Mouse (Mus musculus) testis, postnatal 14 days (tissue): ENCODE results near the gene Daam1.

Experiments
- DNase-seq: peaks from one replicate; pipeline ENCODE4 v3.0.0; 2021; ENCODE audit warnings: low spot score

Daam1 gene

DNA sequence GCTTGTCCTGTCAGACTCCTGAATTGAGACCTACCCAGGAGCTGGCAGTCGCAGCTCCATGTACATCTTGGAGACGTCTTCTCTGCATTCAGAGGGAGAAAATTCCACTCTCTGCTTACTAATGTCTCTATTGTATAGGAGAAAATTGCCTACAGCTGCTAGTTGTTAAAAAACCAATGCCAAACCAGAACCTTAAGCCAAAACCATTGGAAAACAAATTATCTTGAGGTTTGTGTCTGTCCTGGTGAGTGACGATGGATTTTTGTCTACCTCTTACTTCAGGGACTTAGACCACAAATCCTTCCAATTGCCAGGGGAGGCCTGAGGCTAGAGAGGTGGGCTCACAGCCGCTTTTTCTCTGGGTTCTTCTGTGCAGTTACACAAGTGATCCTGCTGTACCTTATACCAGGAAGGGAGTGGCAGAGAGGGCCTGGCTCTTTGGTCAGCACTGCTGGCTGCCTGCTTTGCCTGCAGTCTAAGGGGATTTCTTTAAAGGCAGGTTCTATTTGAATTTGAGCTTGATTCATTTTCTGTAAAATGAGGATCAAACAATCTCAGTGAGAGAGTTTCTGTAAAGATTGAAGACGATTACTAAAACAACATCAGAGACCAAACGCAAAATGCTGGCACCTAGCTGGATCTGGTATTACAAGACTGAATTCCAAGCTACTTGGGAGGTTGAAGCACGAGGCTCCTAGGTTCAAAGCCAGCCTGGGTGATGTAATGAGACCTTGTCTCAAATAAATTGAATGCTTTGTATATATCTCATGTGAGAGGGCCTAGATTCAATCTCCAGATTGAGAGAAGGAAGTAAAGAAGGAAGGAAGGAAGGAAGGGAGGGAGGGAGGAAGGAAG, 68.0 kb downstream of the Daam1 start:
- no peak for DNase-seq

GRCm38 (mm10) chr12:71899566-71899965, 68.7 kb downstream of the Daam1 start:
- DNase-seq = no peak

- DNase-seq = no peak
Measured at GRCm38 (mm10) chr12:71901211-71901610, 70.3 kb downstream of the Daam1 start.

DNA sequence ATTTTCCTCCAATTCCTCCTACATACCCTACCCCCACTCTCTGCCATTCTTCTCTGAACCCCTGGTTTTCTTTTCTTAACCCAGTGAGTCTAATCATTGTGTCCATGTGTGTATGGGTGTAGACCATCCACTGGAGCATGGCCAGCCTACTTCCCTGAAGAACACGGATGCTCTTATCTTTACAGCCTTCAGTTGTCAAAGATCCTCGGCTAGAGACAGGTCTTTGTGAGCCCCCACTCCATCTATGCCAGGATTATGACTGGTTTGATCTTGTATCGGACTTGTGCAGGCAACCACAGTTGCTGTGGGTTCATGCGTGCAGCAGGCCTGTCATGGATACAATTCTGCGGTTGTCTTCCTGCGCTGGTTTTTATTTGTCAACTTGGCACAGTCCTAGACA, 71.0 kb downstream of the Daam1 start:
- no peak for DNase-seq

DNA sequence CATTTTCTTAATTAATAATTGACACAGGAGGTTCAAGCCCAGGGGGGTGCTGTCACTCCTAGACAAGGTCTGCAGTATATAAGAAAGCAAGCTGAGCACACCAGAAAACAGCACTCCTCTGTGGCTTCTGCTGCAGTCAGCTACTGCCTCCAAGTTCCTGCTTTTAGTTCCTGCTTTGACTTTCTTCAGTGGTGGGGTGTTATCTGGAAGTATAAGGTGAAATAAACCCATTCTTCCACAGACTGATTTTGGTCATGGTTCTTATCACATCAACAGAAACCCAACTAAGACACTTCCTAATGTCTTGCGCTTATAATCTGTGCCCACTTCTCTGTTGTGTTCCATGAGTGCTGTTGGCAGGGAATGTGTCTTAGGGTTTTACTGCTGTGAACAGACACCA, 71.4 kb downstream of the Daam1 start:
- no peak for DNase-seq

DNA sequence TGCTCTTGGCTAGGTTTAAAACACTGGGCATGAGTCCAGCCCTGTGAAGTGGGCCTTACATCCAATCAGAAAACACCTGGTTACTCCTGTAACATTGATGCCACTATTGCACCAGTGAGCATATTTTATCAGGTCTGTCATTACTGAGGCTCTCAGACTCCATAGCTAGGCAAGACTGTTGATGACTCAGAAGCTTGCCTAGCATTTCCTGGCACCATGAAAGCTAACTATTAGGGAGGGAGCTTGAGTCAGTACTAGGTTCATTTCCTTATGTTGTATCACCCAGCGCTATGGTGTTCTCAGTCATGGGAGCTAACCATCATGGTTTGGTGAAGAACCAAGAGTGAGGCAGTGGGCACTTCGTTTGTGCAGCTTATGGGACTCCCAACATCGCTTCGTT, 72.3 kb downstream of the Daam1 start:
- no peak for DNase-seq

- DNase-seq = no peak
Measured at GRCm38 (mm10) chr12:71904310-71904709, 73.4 kb downstream of the Daam1 start.

- DNase-seq = no peak
Measured at GRCm38 (mm10) chr12:71904926-71905325, 74.0 kb downstream of the Daam1 start.

GRCm38 (mm10) chr12:71905640-71906320, 74.9 kb downstream of the Daam1 start:
- no peak for DNase-seq

GRCm38 (mm10) chr12:71906582-71907267, 75.8 kb downstream of the Daam1 start:
- DNase-seq = no peak

DNA sequence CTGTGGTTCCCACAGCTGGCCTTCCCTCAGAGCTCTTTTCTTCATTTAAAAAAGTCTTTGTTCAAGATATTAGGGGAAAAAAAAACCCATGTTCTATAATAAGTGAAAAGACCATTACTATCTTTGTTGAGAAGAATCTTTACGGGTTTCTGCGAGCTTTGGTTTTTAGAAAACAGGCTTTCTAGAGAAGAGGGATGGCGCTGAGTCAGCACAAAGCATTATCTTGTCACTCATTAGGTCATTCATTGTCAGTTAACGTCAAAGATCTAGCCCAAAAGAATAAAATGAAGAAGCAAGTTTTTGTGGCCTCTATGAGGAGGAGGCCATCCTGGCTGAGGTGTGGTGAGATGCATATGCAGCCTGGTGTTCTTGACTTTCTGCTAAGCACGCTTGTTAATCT, 78.1 kb downstream of the Daam1 start:
- DNase-seq = no peak

DNA sequence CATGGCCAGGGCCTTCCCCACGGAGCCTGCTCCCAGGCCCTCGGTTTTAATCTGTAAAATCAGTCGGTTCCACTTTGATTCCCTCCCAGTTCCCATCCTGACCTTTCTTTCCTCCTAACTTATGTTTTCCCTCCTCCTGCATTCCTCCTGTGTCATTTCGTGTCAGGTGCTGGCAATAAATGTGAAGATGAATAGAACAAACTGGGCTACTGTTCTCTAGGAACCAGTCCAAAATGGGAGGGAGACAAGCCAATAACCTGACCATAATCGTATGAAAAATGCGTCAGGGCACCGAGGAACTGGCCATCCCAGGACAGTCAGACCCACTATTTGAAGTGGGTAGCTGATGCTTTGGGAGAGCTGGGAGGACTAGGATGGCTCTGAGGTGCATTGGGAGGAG, 79.4 kb downstream of the Daam1 start:
- no peak for DNase-seq

DNA sequence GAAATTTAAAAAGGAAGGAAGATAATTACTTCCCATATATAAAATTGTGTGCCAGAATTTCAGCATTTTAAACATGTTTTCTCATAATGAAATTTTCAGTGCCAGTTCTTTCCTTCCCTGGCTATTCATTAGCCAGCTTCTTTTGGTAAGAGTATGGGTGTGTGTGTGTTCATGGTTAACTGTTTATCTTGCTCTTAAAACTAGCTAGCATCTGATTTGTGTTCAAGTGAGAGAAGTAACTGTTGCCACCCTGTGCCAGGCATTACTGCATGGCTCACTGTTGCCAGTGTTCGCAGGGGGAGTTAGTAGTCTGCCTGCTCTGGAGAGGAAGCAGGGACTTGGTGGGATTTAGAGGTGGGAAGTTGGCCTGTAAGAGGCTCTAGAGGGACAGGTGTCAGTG, 81.4 kb downstream of the Daam1 start:
- DNase-seq = no peak

GRCm38 (mm10) chr12:71919156-71919555, 88.3 kb downstream of the Daam1 start:
- no peak for DNase-seq

- DNase-seq = no peak
Measured at GRCm38 (mm10) chr12:71919962-71920361, 89.1 kb downstream of the Daam1 start.

DNA sequence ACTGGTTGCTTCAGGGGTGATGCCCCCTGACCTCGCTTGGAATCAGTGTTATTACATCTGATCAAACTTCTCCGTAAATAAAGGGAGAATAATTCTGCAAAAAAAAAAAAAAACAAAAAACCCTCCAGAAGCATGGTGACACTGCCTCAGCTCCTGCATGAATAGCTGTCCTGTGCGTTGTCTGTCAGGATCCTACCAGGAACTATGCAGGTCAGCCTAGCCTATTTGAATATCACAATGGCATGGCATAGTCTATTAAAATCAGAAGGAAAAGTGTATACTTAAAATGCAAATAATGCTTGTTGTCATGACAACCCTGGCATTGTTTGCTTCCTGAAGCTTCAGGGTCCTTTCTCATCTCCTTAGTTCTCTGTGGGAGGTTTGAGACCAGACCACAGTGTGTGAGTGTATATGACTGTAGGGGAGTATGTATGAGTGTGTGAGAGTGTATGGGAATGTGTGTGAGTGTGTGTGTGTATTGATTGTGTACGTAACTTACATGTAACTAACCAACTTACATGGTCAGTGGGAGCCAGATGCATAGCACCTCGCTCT, 92.0 kb downstream of the Daam1 start:
- no peak for DNase-seq

GRCm38 (mm10) chr12:71924978-71925529, 94.2 kb downstream of the Daam1 start:
- no peak for DNase-seq

DNA sequence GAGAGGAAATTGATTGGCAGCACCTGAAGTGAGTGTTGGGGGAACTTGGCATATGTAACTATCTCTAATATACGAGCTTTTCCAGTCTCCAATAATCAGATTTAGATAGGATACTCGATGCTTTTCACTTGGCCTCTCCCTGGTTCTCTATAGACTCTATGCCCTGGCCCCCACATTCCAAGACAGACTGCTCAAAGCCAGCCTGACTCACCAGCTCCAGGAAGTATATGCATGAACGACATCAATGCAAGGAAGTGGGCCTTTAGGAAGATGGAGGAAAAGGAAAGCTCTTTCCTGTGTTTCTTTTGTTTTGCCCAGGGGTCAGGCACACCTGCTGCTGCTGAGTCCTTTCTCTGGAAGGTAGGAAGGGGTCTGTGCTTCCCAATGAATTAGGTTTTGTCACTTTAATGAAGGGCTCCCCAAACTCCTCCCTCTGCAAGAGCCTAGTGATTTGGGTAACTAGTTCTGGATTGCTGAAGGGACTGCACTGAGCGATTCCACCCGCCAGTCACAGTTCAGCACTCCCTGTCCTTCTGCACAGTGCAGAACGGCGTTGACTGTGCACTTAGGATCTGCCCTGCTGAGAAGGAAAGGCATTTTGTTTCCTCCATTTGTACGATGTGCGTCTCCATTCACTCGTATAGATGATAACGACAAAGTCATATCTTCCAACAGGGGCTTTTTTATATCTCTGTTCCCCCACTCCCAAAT, 95.3 kb downstream of the Daam1 start:
- no peak for DNase-seq

- DNase-seq = no peak
Measured at GRCm38 (mm10) chr12:71928092-71928491, 97.2 kb downstream of the Daam1 start.

DNA sequence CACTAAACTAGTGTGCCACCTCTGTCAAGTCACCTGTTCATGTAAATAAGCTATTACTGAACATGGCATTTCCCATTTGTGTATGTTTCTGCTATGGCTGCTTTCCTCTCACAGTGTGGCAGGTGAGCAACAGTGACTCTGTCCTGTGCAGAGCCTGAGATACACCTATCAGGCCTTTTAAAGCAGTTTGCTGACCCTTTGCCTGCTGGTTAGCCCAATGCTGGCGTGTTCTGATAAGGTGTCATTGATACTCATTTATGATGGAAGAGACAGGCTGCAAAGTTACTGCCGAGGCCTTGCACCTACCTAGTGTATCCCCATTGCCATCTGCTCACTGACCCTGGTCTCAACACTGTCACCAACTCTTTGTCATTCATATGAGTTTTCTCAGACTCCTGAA, 99.0 kb downstream of the Daam1 start:
- DNase-seq = no peak
